Mouse (Mus musculus) liver, embryonic 14.5 days (tissue): Measurements from ENCODE around the gene Gda. TPM values are rescaled to one million over a fixed set of nuclear protein-coding genes. Genes with fewer than 3 reads are reported as not detected.

Experiments
- ATAC-seq: fragments of 200-750 bp; cut with Nextera tagmentation; 2 replicates; pipeline ENCODE4 v1.8.0; 2017; ENCODE audit warnings: moderate number of reproducible peaks, mild to moderate bottlenecking, moderate library complexity; ENCODE audit not compliant: insufficient read depth
- DNase-seq, 3 experiments: peaks; one replicate each; pipeline ENCODE4 v3.0.0-alpha.2; 2012 to 2013; ENCODE audit warnings: low read depth in 3 of 3, low spot score in 3 of 3
- H3K27ac ChIP-seq: fragments of 300-500 bp; sonication (generic); 2 replicates; pipeline ENCODE4 v1.5.1; 2014; ENCODE audit warnings: moderate library complexity, mild to moderate bottlenecking, control low read depth, inconsistent platforms
- H3K27me3 ChIP-seq: fragments of 300-500 bp; sonication (generic); 2 replicates; pipeline ENCODE4 v1.6.1; 2014; ENCODE audit warnings: mild to moderate bottlenecking, low read length, moderate library complexity; ENCODE audit not compliant: control insufficient read depth, insufficient read depth
- H3K36me3 ChIP-seq: fragments of 300-500 bp; sonication (generic); replicated peaks from 2 replicates; pipeline ENCODE4 v1.6.1; 2014; ENCODE audit warnings: low read depth; ENCODE audit not compliant: control insufficient read depth, insufficient read depth
- H3K4me1 ChIP-seq, 2 experiments: fragments of 200-500 bp in 1 of 2; fragments of 300-500 bp in 1 of 2; sonication (generic) in 1 of 2; replicated peaks; 2 replicates each; pipeline ENCODE4 v1.6.1; 2012 to 2014; ENCODE audit warnings: antibody characterized with exemption in 1 of 2, inconsistent platforms in 1 of 2, low read length in 1 of 2; ENCODE audit not compliant: control insufficient read depth in 2 of 2, insufficient read depth in 2 of 2
- H3K4me2 ChIP-seq: fragments of 300-500 bp; sonication (generic); 2 replicates; pipeline ENCODE4 v1.6.1; 2014; ENCODE audit warnings: low read depth, mild to moderate bottlenecking, control low read depth, moderate library complexity
- H3K4me3 ChIP-seq, 2 experiments: fragments of 200-500 bp in 1 of 2; fragments of 300-500 bp in 1 of 2; sonication (generic) in 1 of 2; 2 replicates each; pipeline ENCODE4 v1.5.1; 2012 to 2014; ENCODE audit warnings: low read depth in 2 of 2, low read length in 2 of 2, mild to moderate bottlenecking in 2 of 2, control low read depth in 1 of 2, inconsistent platforms in 1 of 2, moderate library complexity in 1 of 2; ENCODE audit not compliant: insufficient read depth in 1 of 2
- H3K9ac ChIP-seq: fragments of 300-500 bp; sonication (generic); replicated peaks from 2 replicates; pipeline ENCODE4 v1.6.1; 2014; ENCODE audit warnings: mild to moderate bottlenecking, control low read depth, moderate library complexity
- H3K9me3 ChIP-seq: fragments of 300-500 bp; sonication (generic); 2 replicates; pipeline ENCODE4 v1.6.1; 2016; ENCODE audit warnings: low read length, mixed read lengths; ENCODE audit not compliant: control insufficient read depth
- CTCF ChIP-seq: IDR thresholded peaks from 2 replicates; pipeline ENCODE4 v1.5.1; 2016; ENCODE audit warnings: antibody characterized with exemption, low read depth, control low read depth
- EP300 ChIP-seq: IDR thresholded peaks from 2 replicates; pipeline ENCODE4 v1.6.1; 2016; ENCODE audit warnings: antibody characterized with exemption, low read depth
- WGBS: fragments of 180-500 bp; shearing (Covaris S2); extraction: QIAGEN DNeasy Blood & Tissue Kit; methylation state at CpG from one replicate; pipeline ENCODE4 v1.1.7; 2014; ENCODE audit not compliant: insufficient replicate concordance; 5-methylcytosine and 5-hydroxymethylcytosine counted together
- polyA plus RNA-seq, 2 experiments: library from polyadenylated mRNA; depleted of rRNA in 1 of 2; stranded (reverse) in 1 of 2; unstranded in 1 of 2; fragments of >200 nt; fragmentation: Nextera tagmentation in 1 of 2; extraction: Ambion mirVana in 1 of 2; gene quantifications; 2 replicates each; pipeline versions ENCODE4 v1.2.1 to v1.2.3; 2012 to 2014

The Gda gene
- polyA plus RNA-seq, 2 experiments, result 0.79 to 0.87 TPM

GRCm38 (mm10) chr19:21415377-21415776 is 57.9 kb downstream of the Gda start:
- TF ChIP-seq CTCF, result no peak
- TF ChIP-seq EP300, result no peak
- DNase-seq (no peak), ATAC-seq (no peak)
- Histone ChIP-seq H3K36me3 (no peaks in the 10 kb centered on the region), H3K4me3 (no peak overlapping the region), H3K4me1 (no peaks in the 10 kb centered on the region), H3K27me3 (no peaks in the 10 kb centered on the region), H3K27ac (no peak overlapping the region), H3K4me2 (no peak overlapping the region), H3K9ac (no peak overlapping the region), H3K9me3 (no peaks in the 10 kb centered on the region)
- WGBS, result 47% methylated on average over 3 of the region's 3 CpGs

- H3K27ac ChIP-seq, result no peak overlapping the region
- H3K4me3 ChIP-seq, result no peak overlapping the region
- no peaks in the 10 kb centered on the region for H3K27me3 ChIP-seq
- peak; percentile 2 to 20 (median 15) for DNase-seq
- no peaks in the 10 kb centered on the region for H3K9me3 ChIP-seq
- 38% methylated on average over 4 of the region's 4 CpGs for WGBS
- TF ChIP-seq EP300 (peak; percentile 46; the same call in 1 of the 2 replicates), CTCF (no peak)
- H3K9ac ChIP-seq, result no peak overlapping the region
- H3K4me1 ChIP-seq, result 0 out of 4 replicates have a peak, but pooled peaks cover 0 to 2% of the 10 kb centered on the region in 2 experiments
- H3K36me3 ChIP-seq, result no peaks in the 10 kb centered on the region
- ATAC-seq, result peak; percentile 75
- H3K4me2 ChIP-seq, result no peak overlapping the region
Observed at GRCm38 (mm10) chr19:21409178-21409577, 64.1 kb downstream of the Gda start.

GRCm38 (mm10) chr19:21407363-21407762 is 65.9 kb downstream of the Gda start:
- H3K4me3 ChIP-seq, result no peak overlapping the region
- WGBS, result 40% methylated on average over 1 of the region's 1 CpGs
- no peaks in the 10 kb centered on the region for H3K27me3 ChIP-seq
- H3K36me3 ChIP-seq, result no peaks in the 10 kb centered on the region
- ATAC-seq (peak; percentile 74), DNase-seq (peak; percentile 3 to 24 (median 18))
- no peak overlapping the region; the same call in 1 of the 2 replicates for H3K27ac ChIP-seq
- TF ChIP-seq CTCF (no peak), EP300 (peak; percentile 51)
- H3K9ac ChIP-seq, result no peak overlapping the region
- H3K9me3 ChIP-seq, result no peaks in the 10 kb centered on the region
- no peak overlapping the region for H3K4me2 ChIP-seq
- H3K4me1 ChIP-seq, result 0 out of 4 replicates have a peak, but pooled peaks cover 0 to 2% of the 10 kb centered on the region in 2 experiments

GRCm38 (mm10) chr19:21397994-21398393 is 75.3 kb downstream of the Gda start:
- DNase-seq, result no peak
- no peaks in the 10 kb centered on the region for H3K36me3 ChIP-seq
- no peaks in the 10 kb centered on the region for H3K27me3 ChIP-seq
- no peak overlapping the region for H3K4me2 ChIP-seq
- no peak for ATAC-seq
- no peak overlapping the region for H3K4me3 ChIP-seq
- H3K9me3 ChIP-seq, result no peaks in the 10 kb centered on the region
- TF ChIP-seq CTCF, result no peak
- no peak for TF ChIP-seq EP300
- no peak overlapping the region for H3K9ac ChIP-seq
- no peak overlapping the region for H3K27ac ChIP-seq
- no peaks in the 10 kb centered on the region for H3K4me1 ChIP-seq

GRCm38 (mm10) chr19:21396364-21396763 is 76.9 kb downstream of the Gda start:
- Histone ChIP-seq H3K4me1 (no peaks in the 10 kb centered on the region), H3K9ac (no peak overlapping the region), H3K36me3 (no peaks in the 10 kb centered on the region), H3K27ac (no peak overlapping the region), H3K4me2 (no peak overlapping the region), H3K9me3 (no peaks in the 10 kb centered on the region), H3K27me3 (no peaks in the 10 kb centered on the region), H3K4me3 (no peak overlapping the region)
- TF ChIP-seq CTCF, result no peak
- no peak for TF ChIP-seq EP300
- no peak for ATAC-seq
- 77% methylated on average over 7 of the region's 7 CpGs for WGBS
- DNase-seq, result no peak
